Mouse (Mus musculus) embryonic facial prominence, embryonic 14.5 days (tissue): ENCODE data around the gene Fam189b. TPM values are rescaled to one million over a fixed set of nuclear protein-coding genes. Genes with fewer than 3 reads are reported as not detected.
"Not testable (repeated sequence)": the region's sequence is repeated elsewhere in the genome, so short reads cannot be mapped to it uniquely, and the experiment has no call there.

Source experiments
- ATAC-seq: fragments of 200-750 bp; cut with Nextera tagmentation; 2 replicates; pipeline ENCODE4 v1.8.0; 2017; ENCODE audit warnings: low read depth, moderate number of reproducible peaks, moderate TSS enrichment
- DNase-seq: peaks from one replicate; pipeline ENCODE4 v3.0.0-alpha.2; 2015; ENCODE audit warnings: low spot score
- H3K27ac ChIP-seq: fragments of 300-500 bp; sonication (generic); replicated peaks from 2 replicates; pipeline ENCODE4 v1.5.1; 2014; ENCODE audit warnings: low read depth, mild to moderate bottlenecking, low read length, moderate library complexity
- H3K27me3 ChIP-seq: fragments of 300-500 bp; sonication (generic); replicated peaks from 2 replicates; pipeline ENCODE4 v1.6.1; 2014; ENCODE audit warnings: low read length; ENCODE audit not compliant: control insufficient read depth, insufficient read depth
- H3K36me3 ChIP-seq: fragments of 300-500 bp; sonication (generic); 2 replicates; pipeline ENCODE4 v1.6.1; 2014; ENCODE audit warnings: low read length, mixed read lengths; ENCODE audit not compliant: control insufficient read depth, insufficient read depth
- H3K4me1 ChIP-seq: fragments of 300-500 bp; sonication (generic); 2 replicates; pipeline ENCODE4 v1.6.1; 2014; ENCODE audit warnings: antibody characterized with exemption, low read length; ENCODE audit not compliant: control insufficient read depth, insufficient read depth
- H3K4me2 ChIP-seq: fragments of 300-500 bp; sonication (generic); 2 replicates; pipeline ENCODE4 v1.6.1; 2014; ENCODE audit warnings: low read depth, mild to moderate bottlenecking, low read length, moderate library complexity, mixed read lengths
- H3K4me3 ChIP-seq: fragments of 300-500 bp; sonication (generic); 2 replicates; pipeline ENCODE4 v1.5.1; 2014; ENCODE audit warnings: low read depth, mild to moderate bottlenecking, low read length
- H3K9ac ChIP-seq: fragments of 300-500 bp; sonication (generic); 2 replicates; pipeline ENCODE4 v1.6.1; 2014; ENCODE audit warnings: low read depth, mild to moderate bottlenecking, low read length, moderate library complexity, mixed read lengths
- H3K9me3 ChIP-seq: fragments of 300-500 bp; sonication (generic); 2 replicates; pipeline ENCODE4 v1.6.1; 2016; ENCODE audit warnings: low read length; ENCODE audit not compliant: control insufficient read depth
- WGBS: fragments of 180-500 bp; shearing (Covaris S2); extraction: QIAGEN DNeasy Blood & Tissue Kit; methylation state at CpG from one replicate; pipeline ENCODE4 v1.1.7; 2014; 5-methylcytosine and 5-hydroxymethylcytosine counted together
- polyA plus RNA-seq: library from polyadenylated mRNA; unstranded; fragments of >200 nt; fragmentation: Nextera tagmentation; extraction: Ambion mirVana; gene quantifications from 2 replicates; pipeline ENCODE4 v1.2.1, GENCODE M21; 2014

The Fam189b gene
- polyA plus RNA-seq, 1 experiment from 2014 or later = 27.9 TPM

DNA sequence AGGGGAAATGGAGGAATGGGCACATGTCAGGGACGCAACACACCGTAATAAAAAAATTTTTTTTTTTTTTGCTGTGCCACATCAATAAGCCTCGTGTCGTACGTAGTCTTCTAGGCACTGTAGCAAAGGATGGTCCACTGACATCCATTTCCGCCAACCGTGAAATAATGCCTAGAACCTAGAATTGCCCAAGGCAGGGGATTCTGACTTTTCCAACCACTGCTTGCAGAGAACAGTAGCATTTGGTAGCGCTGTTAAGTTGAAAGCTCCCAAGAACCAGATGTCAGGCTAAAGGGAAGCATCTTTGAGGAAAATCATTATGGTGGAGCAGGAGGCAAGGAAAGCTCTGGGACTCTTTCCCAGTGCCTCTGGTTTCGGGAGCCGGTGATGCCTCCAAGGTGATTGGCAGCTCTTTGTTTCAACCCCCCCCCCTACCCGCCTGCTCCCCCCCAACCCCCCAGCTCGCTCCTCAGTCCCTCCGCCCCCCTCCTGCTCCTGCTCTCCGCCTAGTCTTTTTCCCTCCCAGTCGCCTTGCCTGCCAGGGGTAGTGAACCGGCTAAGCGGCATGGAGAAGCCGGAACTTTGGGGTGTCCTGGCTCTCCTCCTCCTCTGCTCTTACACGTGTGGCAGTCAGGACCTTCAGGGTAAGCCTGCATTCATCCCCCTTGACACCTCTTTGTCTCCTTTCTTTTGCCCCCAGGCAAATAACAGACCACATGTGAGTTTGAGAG, 31.9 kb downstream of the Fam189b start, which contains the start of gene Thbs3:
TSS of gene Thbs3 (plus strand) at position 500 of the 731 bp plus-strand sequence.
- H3K27me3 ChIP-seq = no peaks in the 10 kb centered on the region
- H3K27ac ChIP-seq = peak within 1 kb of the TSS; percentile 98
- H3K36me3 ChIP-seq = peaks cover 13% of the 10 kb centered on the region
- H3K4me3 ChIP-seq = peak within 1 kb of the TSS; percentile 68
- H3K4me2 ChIP-seq = peak within 1 kb of the TSS; percentile 77
- ATAC-seq (no peak), DNase-seq (peak; percentile 76)
- no peaks in the 10 kb centered on the region for H3K9me3 ChIP-seq
- H3K4me1 ChIP-seq = peaks cover 14% of the 10 kb centered on the region; the same call in 1 of the 2 replicates
- H3K9ac ChIP-seq = peak within 1 kb of the TSS; percentile 82
- WGBS = 2% methylated on average over 19 of the region's 19 CpGs

- 1% methylated on average over 6 of the region's 6 CpGs for WGBS
- Histone ChIP-seq H3K36me3 (peaks cover 4% of the 10 kb centered on the region; the same call in 1 of the 2 replicates), H3K27me3 (no peaks in the 10 kb centered on the region), H3K4me2 (peak overlapping the region; percentile 77), H3K9me3 (no peaks in the 10 kb centered on the region), H3K9ac (peak overlapping the region; percentile 82), H3K27ac (peak overlapping the region; percentile 98; the same call in 1 of the 2 replicates), H3K4me1 (peaks cover 14% of the 10 kb centered on the region; the same call in 1 of the 2 replicates), H3K4me3 (peak overlapping the region; percentile 68)
- DNase-seq (peak; percentile 94), ATAC-seq (peak; percentile 35)
These were observed 32.9 kb downstream of the Fam189b start for GRCm38 (mm10) chr3:89215853-89216252.

- H3K9ac ChIP-seq, H3K4me3 ChIP-seq, H3K36me3 ChIP-seq, ATAC-seq, H3K27ac ChIP-seq, DNase-seq, H3K9me3 ChIP-seq, H3K27me3 ChIP-seq: not testable (repeated sequence)
- Histone ChIP-seq H3K4me2 (peak overlapping the region; percentile 77; the same call in 1 of the 2 replicates), H3K4me1 (peaks cover 14% of the 10 kb centered on the region; the same call in 1 of the 2 replicates)
- WGBS = 71% methylated on average over 7 of the region's 7 CpGs
These were observed 33.5 kb downstream of the Fam189b start for GRCm38 (mm10) chr3:89216407-89216806.

GRCm38 (mm10) chr3:89218271-89218670, 35.3 kb downstream of the Fam189b start:
- Histone ChIP-seq H3K9ac (no peak overlapping the region), H3K27ac (no peak overlapping the region), H3K4me3 (no peak overlapping the region), H3K4me1 (peaks cover 4% of the 10 kb centered on the region; the same call in 1 of the 2 replicates), H3K9me3 (no peaks in the 10 kb centered on the region), H3K27me3 (no peaks in the 10 kb centered on the region), H3K4me2 (no peak overlapping the region), H3K36me3 (peaks cover 10% of the 10 kb centered on the region; the same call in 1 of the 2 replicates)
- DNase-seq (no peak), ATAC-seq (no peak)
- WGBS = 84% methylated on average over 1 of the region's 1 CpGs

DNA sequence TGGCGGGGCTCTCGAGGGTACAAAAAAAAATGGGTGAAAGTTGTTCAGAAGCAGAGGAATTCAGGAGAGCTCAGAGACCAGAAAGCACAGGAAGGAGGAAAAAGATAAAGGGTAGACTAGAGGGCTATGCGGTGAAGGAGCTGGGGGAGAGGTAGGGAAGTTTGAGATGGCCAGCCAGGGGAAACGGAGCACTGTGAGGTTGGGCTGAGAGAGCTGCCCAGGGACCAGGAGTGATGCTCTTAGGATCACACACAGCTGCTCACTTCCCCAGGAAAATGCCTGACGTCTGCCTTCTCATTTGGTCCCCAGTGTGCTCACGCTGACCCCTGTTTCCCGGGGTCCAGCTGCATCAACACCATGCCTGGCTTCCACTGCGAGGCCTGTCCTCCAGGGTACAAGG, 36.6 kb downstream of the Fam189b start:
- no peaks in the 10 kb centered on the region for H3K27me3 ChIP-seq
- DNase-seq = no peak
- H3K27ac ChIP-seq = no peak overlapping the region
- peaks cover 4% of the 10 kb centered on the region; the same call in 1 of the 2 replicates for H3K4me1 ChIP-seq
- H3K4me3 ChIP-seq = no peak overlapping the region
- H3K9me3 ChIP-seq = no peaks in the 10 kb centered on the region
- peak overlapping the region; percentile 11; the same call in 1 of the 2 replicates for H3K9ac ChIP-seq
- no peak for ATAC-seq
- 34% methylated on average over 8 of the region's 8 CpGs for WGBS
- H3K36me3 ChIP-seq = peaks cover 13% of the 10 kb centered on the region; the same call in 1 of the 2 replicates
- H3K4me2 ChIP-seq = no peak overlapping the region

GRCm38 (mm10) chr3:89221167-89221566, 38.2 kb downstream of the Fam189b start:
- no peak for ATAC-seq
- Histone ChIP-seq H3K9ac (0 out of 2 replicates have a peak overlapping the region, but pooled peaks have one; percentile 25), H3K9me3 (no peaks in the 10 kb centered on the region), H3K36me3 (peaks cover 20% of the 10 kb centered on the region), H3K4me2 (no peak overlapping the region), H3K4me3 (no peak overlapping the region), H3K27me3 (no peaks in the 10 kb centered on the region), H3K27ac (no peak overlapping the region), H3K4me1 (0 out of 2 replicates have a peak, but pooled peaks cover 3% of the 10 kb centered on the region)
- WGBS = 42% methylated on average over 5 of the region's 5 CpGs
- no peak for DNase-seq

GRCm38 (mm10) chr3:89224796-89225195, 41.9 kb downstream of the Fam189b start:
- DNase-seq = no peak
- H3K9ac ChIP-seq = no peak overlapping the region

GRCm38 (mm10) chr3:89225321-89225815, 42.4 kb downstream of the Fam189b start:
- DNase-seq = no peak
- Histone ChIP-seq H3K4me2 (peak overlapping the region; percentile 67), H3K9me3 (no peaks in the 10 kb centered on the region), H3K9ac (no peak overlapping the region), H3K4me1 (peaks cover 18% of the 10 kb centered on the region), H3K36me3 (peaks cover 20% of the 10 kb centered on the region), H3K27ac (no peak overlapping the region), H3K27me3 (no peaks in the 10 kb centered on the region), H3K4me3 (0 out of 2 replicates have a peak overlapping the region, but pooled peaks have one; percentile 3)
- 55% methylated on average over 12 of the region's 12 CpGs for WGBS
- no peak for ATAC-seq

More at GRCm38 (mm10) chr3:89224796-89225195, 41.9 kb downstream of the Fam189b start:
- H3K4me1 ChIP-seq = peaks cover 18% of the 10 kb centered on the region
- H3K27ac ChIP-seq = no peak overlapping the region
- 0 out of 2 replicates have a peak overlapping the region, but pooled peaks have one; percentile 67 for H3K4me2 ChIP-seq
- no peak overlapping the region for H3K4me3 ChIP-seq
- H3K9me3 ChIP-seq = no peaks in the 10 kb centered on the region
- WGBS = 77% methylated on average over 11 of the region's 11 CpGs
- no peaks in the 10 kb centered on the region for H3K27me3 ChIP-seq
- H3K36me3 ChIP-seq = peaks cover 20% of the 10 kb centered on the region
- ATAC-seq = no peak
